Mouse (Mus musculus) cerebellum, adult 2 months (tissue): ENCODE measurements around the gene Rarg.

Experiments
- CTCF ChIP-seq: fragments of 200-500 bp; IDR thresholded peaks from 2 replicates; pipeline ENCODE4 v1.5.1; 2011; ENCODE audit warnings: low read depth, mild to moderate bottlenecking, control low read depth, low read length, moderate library complexity, borderline replicate concordance; ENCODE audit not compliant: insufficient read depth
- POLR2A ChIP-seq: fragments of 200-500 bp; IDR thresholded peaks from 2 replicates; pipeline ENCODE4 v1.6.1; 2011; ENCODE audit warnings: low read length, control low read depth, borderline replicate concordance; ENCODE audit not compliant: insufficient read depth

- TF ChIP-seq POLR2A, result no peak
- no peak for TF ChIP-seq CTCF
Measured at GRCm38 (mm10) chr15:102195373-102195772, 61.9 kb downstream of the Rarg start.
